Mouse (Mus musculus) 416B (cell line): Measurements from ENCODE around the gene Pde4d.

Source experiments
- DNase-seq: peaks from one replicate; pipeline ENCODE4 v3.0.0; 2011; ENCODE audit warnings: low read depth

The Pde4d gene

GRCm38 (mm10) chr13:109655390-109655789, 1205.6 kb downstream of the Pde4d start:
- no peak for DNase-seq

- DNase-seq = peak; percentile 93
Observed at GRCm38 (mm10) chr13:109659103-109659502, 1209.4 kb downstream of the Pde4d start.

GRCm38 (mm10) chr13:109661345-109661744, 1211.6 kb downstream of the Pde4d start:
- DNase-seq = no peak

GRCm38 (mm10) chr13:109662099-109662498, 1212.4 kb downstream of the Pde4d start:
- no peak for DNase-seq

- no peak for DNase-seq
Observed at GRCm38 (mm10) chr13:109662731-109663130, 1213.0 kb downstream of the Pde4d start.

- no peak for DNase-seq
Observed at GRCm38 (mm10) chr13:109664956-109665802, 1215.4 kb downstream of the Pde4d start.

- no peak for DNase-seq
Observed at GRCm38 (mm10) chr13:109665803-109666403, 1216.2 kb downstream of the Pde4d start.

GRCm38 (mm10) chr13:109669965-109670364, 1220.2 kb downstream of the Pde4d start:
- DNase-seq = no peak

GRCm38 (mm10) chr13:109671589-109672347, 1222.0 kb downstream of the Pde4d start:
- DNase-seq = no peak

GRCm38 (mm10) chr13:109677047-109677446, 1227.3 kb downstream of the Pde4d start:
- no peak for DNase-seq

- DNase-seq = no peak
Observed at GRCm38 (mm10) chr13:109677617-109678016, 1227.9 kb downstream of the Pde4d start.

- no peak for DNase-seq
Observed at GRCm38 (mm10) chr13:109678991-109679390, 1229.2 kb downstream of the Pde4d start.

GRCm38 (mm10) chr13:109680229-109680628, 1230.5 kb downstream of the Pde4d start:
- no peak for DNase-seq

GRCm38 (mm10) chr13:109681699-109682293, 1232.0 kb downstream of the Pde4d start:
- peak; percentile 15 for DNase-seq

GRCm38 (mm10) chr13:109683001-109683400, 1233.3 kb downstream of the Pde4d start:
- DNase-seq = no peak

GRCm38 (mm10) chr13:109684985-109685295, 1235.2 kb downstream of the Pde4d start:
- no peak for DNase-seq

- DNase-seq = peak; percentile 85
Observed at GRCm38 (mm10) chr13:109685296-109686115, 1235.8 kb downstream of the Pde4d start.

GRCm38 (mm10) chr13:109686116-109686876, 1236.5 kb downstream of the Pde4d start:
- DNase-seq = peak; percentile 68

- peak; percentile 33 for DNase-seq
Observed at GRCm38 (mm10) chr13:109686906-109687305, 1237.2 kb downstream of the Pde4d start.

- peak; percentile 37 for DNase-seq
Observed at GRCm38 (mm10) chr13:109688195-109688594, 1238.4 kb downstream of the Pde4d start.

- DNase-seq = no peak
Observed at GRCm38 (mm10) chr13:109689176-109689575, 1239.4 kb downstream of the Pde4d start.
